Comparison of ENCODE assay signal across 36 mouse cellular contexts in genomic region chr4:99266843-99267445, GRCm38 (mm10). TPM values are rescaled to one million over a fixed set of nuclear protein-coding genes. Genes with fewer than 3 reads are reported as not detected.
A peak's percentile ranks its signal among the peaks of the same experiment; 100 is the strongest.
DNase-seq lines count a peak whose midpoint lies in the region; ATAC-seq and TF ChIP-seq lines count a peak whose summit lies in the region.
"Had no signal": no experiment of that assay in that cellular context is flagged by ENCODE, and none has a peak within 500 bp of the region (broad histone marks: within the 10 kb centered on the region; RNA-seq: fewer than 3 reads in every experiment).

No protein-coding gene starts in this region.

- no peak overlapping the region for H3K4me2 ChIP-seq in hindbrain, postnatal 0 days (ENCODE audit: low read depth, low read length)
- no peak overlapping the region for H3K4me2 ChIP-seq in hindbrain, embryonic 16.5 days (ENCODE audit: low read length)
- peak overlapping the region; percentile 25 for H3K4me2 ChIP-seq in myocyte (ENCODE audit: low read depth)
- H3K4me2 ChIP-seq: embryonic facial prominence, embryonic 15.5 days; forebrain, embryonic 12.5 days; heart, embryonic 12.5 days; hindbrain, embryonic 13.5 days; limb, embryonic 12.5 days; liver, embryonic 15.5 days; lung, embryonic 15.5 days; midbrain, embryonic 13.5 days; neural tube, embryonic 15.5 days; stomach, embryonic 15.5 days had no signal

- DNase-seq in hindbrain, postnatal 0 days (ENCODE audit: low spot score) = no peak
- DNase-seq in 3T3-L1 (ENCODE audit: low read depth, low spot score) = peak; percentile 58
- no peak for DNase-seq in left cerebral cortex, adult 11 months (ENCODE audit: low spot score)
- DNase-seq in kidney, adult 9 months = no peak
- DNase-seq: adrenal gland, postnatal 25 days; cerebellum, adult 8-10 months; embryo, embryonic 11 days; forebrain, postnatal 0 days; gastrocnemius, postnatal 14 days; heart, adult 18-20 months; heart, postnatal 4 days; kidney, adult 11 months; kidney, postnatal 36 days; layer of hippocampus, adult 9-11 months; lung, postnatal 4 days; right cerebral cortex, postnatal 25 days; thymus, postnatal 14 days had no signal

- TF ChIP-seq POLR2A in myocyte (IDR thresholded peaks at IDR 0.05; ENCODE audit: insufficient read length, low read depth) = no peak

- no peaks in the 10 kb centered on the region for H3K4me1 ChIP-seq in hindbrain, postnatal 0 days (ENCODE audit: insufficient read depth, low read length)
- no peaks in the 10 kb centered on the region for H3K4me1 ChIP-seq in hindbrain, embryonic 16.5 days (ENCODE audit: control insufficient read depth, insufficient read depth, low read depth, low read length)
- H3K4me1 ChIP-seq: embryonic facial prominence, embryonic 15.5 days; heart, embryonic 12.5 days; limb, embryonic 12.5 days; liver, embryonic 15.5 days; lung, embryonic 15.5 days; megakaryocyte, embryonic 14.5 days; neural tube, embryonic 15.5 days; stomach, embryonic 15.5 days had no signal

- H3K27me3 ChIP-seq in hindbrain, postnatal 0 days (ENCODE audit: insufficient read depth, low read length) = no peaks in the 10 kb centered on the region
- no peaks in the 10 kb centered on the region for H3K27me3 ChIP-seq in hindbrain, embryonic 16.5 days (replicated peaks; ENCODE audit: control insufficient read depth, insufficient read depth, low read length)
- H3K27me3 ChIP-seq in C2C12 (ENCODE audit: control insufficient read depth, insufficient read depth, insufficient read length) (no peaks in the 10 kb centered on the region), myocyte (ENCODE audit: control insufficient read depth, insufficient read depth, insufficient read length) (no peaks in the 10 kb centered on the region)
- H3K27me3 ChIP-seq: embryonic facial prominence, embryonic 15.5 days; forebrain, embryonic 12.5 days; heart, embryonic 12.5 days; limb, embryonic 12.5 days; liver, embryonic 15.5 days; lung, embryonic 15.5 days; megakaryocyte, embryonic 14.5 days; midbrain, embryonic 13.5 days; neural tube, embryonic 15.5 days; stomach, embryonic 15.5 days had no signal

- no peaks in the 10 kb centered on the region for H3K9me3 ChIP-seq in hindbrain, postnatal 0 days (ENCODE audit: low read length)
- peaks cover 3% of the 10 kb centered on the region for H3K9me3 ChIP-seq in hindbrain, embryonic 16.5 days (ENCODE audit: control insufficient read depth, low read length)
- H3K9me3 ChIP-seq: embryonic facial prominence, embryonic 15.5 days; forebrain, embryonic 12.5 days; heart, embryonic 12.5 days; hindbrain, embryonic 13.5 days; limb, embryonic 12.5 days; liver, embryonic 15.5 days; lung, embryonic 15.5 days; megakaryocyte, embryonic 14.5 days; midbrain, embryonic 13.5 days; neural tube, embryonic 15.5 days; stomach, embryonic 15.5 days had no signal

- no peaks in the 10 kb centered on the region for H3K36me3 ChIP-seq in hindbrain, postnatal 0 days (ENCODE audit: insufficient read depth, low read length)
- H3K36me3 ChIP-seq in hindbrain, embryonic 16.5 days (ENCODE audit: control insufficient read depth, insufficient read depth, low read length) = peaks cover 5% of the 10 kb centered on the region
- H3K36me3 ChIP-seq in C2C12 (ENCODE audit: control insufficient read depth, insufficient read depth) (no peaks in the 10 kb centered on the region), myocyte (ENCODE audit: control insufficient read depth, insufficient read depth) (no peaks in the 10 kb centered on the region)
- H3K36me3 ChIP-seq: embryonic facial prominence, embryonic 15.5 days; forebrain, embryonic 12.5 days; G1E; hindbrain, embryonic 13.5 days; liver, embryonic 15.5 days; lung, embryonic 15.5 days; stomach, embryonic 15.5 days had no signal

- no peak overlapping the region for H3K9ac ChIP-seq in hindbrain, postnatal 0 days (replicated peaks; ENCODE audit: low read length)
- H3K9ac ChIP-seq in hindbrain, embryonic 16.5 days (ENCODE audit: low read depth, low read length) = no peak overlapping the region
- H3K9ac ChIP-seq: embryonic facial prominence, embryonic 15.5 days; forebrain, embryonic 12.5 days; forebrain, postnatal 0 days; heart, embryonic 12.5 days; hindbrain, embryonic 13.5 days; limb, embryonic 12.5 days; liver, embryonic 15.5 days; lung, embryonic 15.5 days; midbrain, embryonic 13.5 days; neural tube, embryonic 15.5 days; stomach, embryonic 15.5 days had no signal

- no peak overlapping the region for H3K27ac ChIP-seq in hindbrain, postnatal 0 days
- no peak overlapping the region for H3K27ac ChIP-seq in hindbrain, embryonic 16.5 days (ENCODE audit: low read depth, low read length)
- H3K27ac ChIP-seq: forebrain, embryonic 12.5 days; hindbrain, embryonic 13.5 days; left cerebral cortex, adult 2 months; limb, embryonic 12.5 days; liver, embryonic 15.5 days; lung, embryonic 15.5 days; midbrain, embryonic 13.5 days; neural tube, embryonic 15.5 days; stomach, embryonic 15.5 days had no signal

- WGBS in hindbrain, postnatal 0 days = 63% methylated on average over 10 of the region's 10 CpGs
- WGBS in hindbrain, embryonic 16.5 days = 63% methylated on average over 10 of the region's 10 CpGs

- H3K4me3 ChIP-seq in hindbrain, postnatal 0 days (ENCODE audit: low read length) = no peak overlapping the region
- no peak overlapping the region for H3K4me3 ChIP-seq in hindbrain, embryonic 16.5 days (ENCODE audit: low read length)
- H3K4me3 ChIP-seq in C2C12 (ENCODE audit: insufficient read depth, poor library complexity, severe bottlenecking) (no peak overlapping the region), myocyte (no peak overlapping the region)
- H3K4me3 ChIP-seq: embryonic facial prominence, embryonic 15.5 days; forebrain, embryonic 12.5 days; heart, embryonic 12.5 days; hindbrain, embryonic 13.5 days; left cerebral cortex, adult 2 months; limb, embryonic 12.5 days; liver, embryonic 15.5 days; lung, embryonic 15.5 days; megakaryocyte, embryonic 14.5 days; midbrain, embryonic 13.5 days; neural tube, embryonic 15.5 days; stomach, embryonic 15.5 days had no signal

- peak; percentile 51; the same call in 1 of the 2 replicates for ATAC-seq in hindbrain, postnatal 0 days
- no peak for ATAC-seq in hindbrain, embryonic 16.5 days
- ATAC-seq: inflammation-experienced regulatory T-cells, adult 6 months; midbrain, embryonic 13.5 days had no signal

- H3K79me3 ChIP-seq in C2C12 (ENCODE audit: low read depth) = no peaks in the 10 kb centered on the region

- H3ac ChIP-seq in C2C12 (ENCODE audit: control insufficient read depth, insufficient read length, low read depth) (no peak overlapping the region), myocyte (ENCODE audit: control insufficient read depth, insufficient read length) (no peak overlapping the region)

- H3K79me2 ChIP-seq in C2C12 (ENCODE audit: control insufficient read depth, insufficient read depth) = no peaks in the 10 kb centered on the region
- H3K79me2 ChIP-seq in myocyte (ENCODE audit: control insufficient read depth, insufficient read depth) = no peaks in the 10 kb centered on the region

- TF ChIP-seq CTCF in hindbrain, postnatal 0 days (IDR thresholded peaks at IDR 0.05; ENCODE audit: low read depth) = no peak
- TF ChIP-seq CTCF in C2C12 (IDR thresholded peaks at IDR 0.05; ENCODE audit: control insufficient read depth, insufficient read depth, insufficient read length) = no peak

TF ChIP-seq in C2C12, 6 proteins besides CTCF, POLR2A, EP300 and RAD21:
- peak; percentile 23 for TF ChIP-seq MAX (IDR thresholded peaks at IDR 0.05)
- peak; percentile 57 for TF ChIP-seq CEBPB (IDR thresholded peaks at IDR 0.05; ENCODE audit: low read depth)
- TF ChIP-seq MYOG (IDR thresholded peaks at IDR 0.05; ENCODE audit: control insufficient read depth, extremely low read depth, insufficient read length) = no peak

TF ChIP-seq in myocyte, 11 proteins besides CTCF, POLR2A, EP300 and RAD21:
- TF ChIP-seq SRF (IDR thresholded peaks at IDR 0.05; ENCODE audit: control insufficient read depth, insufficient read length, low read depth) = no peak
- TF ChIP-seq REST (IDR thresholded peaks at IDR 0.05; ENCODE audit: insufficient read depth, insufficient read length) = no peak
- no peak for TF ChIP-seq TCF3 (IDR thresholded peaks at IDR 0.05; ENCODE audit: insufficient read length, low read depth)
- TF ChIP-seq E2F4 (IDR thresholded peaks at IDR 0.05; ENCODE audit: insufficient read depth) = no peak
- no peak for TF ChIP-seq MYOD1 (IDR thresholded peaks at IDR 0.05; ENCODE audit: control insufficient read depth in 1 of 3, insufficient read length in 2 of 3, low read depth in 2 of 3)
- TF ChIP-seq MYOG (IDR thresholded peaks at IDR 0.05; ENCODE audit: control insufficient read depth in 1 of 3, insufficient read depth in 1 of 3, insufficient read length in 2 of 3, low read depth in 2 of 3) = no peak
- no peak for TF ChIP-seq CEBPB (IDR thresholded peaks at IDR 0.05; ENCODE audit: insufficient read depth, poor library complexity, severe bottlenecking)
- no peak for TF ChIP-seq MAX (IDR thresholded peaks at IDR 0.05; ENCODE audit: low read depth)
- no peak for TF ChIP-seq USF1 (IDR thresholded peaks at IDR 0.05; ENCODE audit: low read depth)
- TF ChIP-seq POLR2AphosphoS2 (IDR thresholded peaks at IDR 0.05; ENCODE audit: insufficient read length, low read depth) = no peak

RNA-seq across cellular contexts. Expression of gene Gm12689, which starts 28.8 kb away (rescaled TPM):
- total RNA-seq in hindbrain, postnatal 0 days (2014; rRNA removed) = 0.21 TPM in 1 of 2 replicates, not detected in the other
- 0.21 TPM in 1 of 2 replicates, not detected in the other for polyA plus RNA-seq in hindbrain, postnatal 0 days (2015; fragmentation: Nextera tagmentation; extraction: Ambion mirVana)
- 0.15 and 0.40 TPM in 2 replicates for polyA plus RNA-seq in hindbrain, embryonic 16.5 days (2015; fragmentation: Nextera tagmentation; extraction: Ambion mirVana)
- polyA plus RNA-seq in C2C12 (2012; fragmentation: generic; extraction: Trizol) (0.02 TPM), myocyte (2012; fragmentation: generic; extraction: Trizol) (0.02 TPM)
- total RNA-seq: adrenal gland, adult 18-20 months; forebrain, postnatal 0 days; G1E; gastrocnemius, postnatal 14 days; heart, adult 18-20 months; heart, postnatal 4 days had no signal
- polyA plus RNA-seq: G1E; heart, embryonic 12.5 days; heart, postnatal 0 days; inflammation-experienced regulatory T-cells, adult 6 months; lung, embryonic 15.5 days had no signal
